Mouse (Mus musculus) E14TG2a.4 (cell line): ENCODE measurements around the gene Spred2.
"Not testable (repeated sequence)": the region's sequence is repeated elsewhere in the genome, so short reads cannot be mapped to it uniquely, and the experiment has no call there.

Source experiments
- H3K27me3 ChIP-seq: 2 replicates; pipeline ENCODE4 v1.6.1; 2014; ENCODE audit warnings: low read length, control low read depth; ENCODE audit not compliant: insufficient read depth
- H3K36me3 ChIP-seq: 2 replicates; pipeline ENCODE4 v1.6.1; 2014; ENCODE audit warnings: low read length, control low read depth; ENCODE audit not compliant: insufficient read depth
- H3K4me1 ChIP-seq: replicated peaks from 2 replicates; pipeline ENCODE4 v1.6.1; 2014; ENCODE audit warnings: low read depth, low read length, control low read depth
- H3K4me3 ChIP-seq: replicated peaks from 2 replicates; pipeline ENCODE4 v1.5.1; 2014; ENCODE audit warnings: mild to moderate bottlenecking, low read length
- H3K9me3 ChIP-seq: 2 replicates; pipeline ENCODE4 v1.6.1; 2014; ENCODE audit warnings: low read length, control low read depth
- CTCF ChIP-seq: conservative IDR thresholded peaks from 2 replicates; pipeline ENCODE4 v1.5.1; 2014; ENCODE audit warnings: low read length
- NANOG ChIP-seq: IDR thresholded peaks from 2 replicates; pipeline ENCODE4 v1.6.1; 2014; ENCODE audit warnings: borderline replicate concordance, low read length, mixed read lengths
- POU5F1 ChIP-seq: IDR thresholded peaks from 2 replicates; pipeline ENCODE4 v1.6.1; 2014; ENCODE audit warnings: low read length, borderline replicate concordance

The Spred2 gene

GRCm38 (mm10) chr11:20045586-20045985 is 121.4 kb downstream of the Spred2 start:
- H3K4me1 ChIP-seq = peaks cover 36% of the 10 kb centered on the region
- TF ChIP-seq NANOG (no peak), CTCF (peak; percentile 41)
- H3K4me3 ChIP-seq = no peak overlapping the region
- no peaks in the 10 kb centered on the region for H3K27me3 ChIP-seq
- no peaks in the 10 kb centered on the region for H3K36me3 ChIP-seq
- no peaks in the 10 kb centered on the region for H3K9me3 ChIP-seq

- Histone ChIP-seq H3K4me3 (peak overlapping the region; percentile 13; the same call in 1 of the 2 replicates), H3K4me1 (peaks cover 37% of the 10 kb centered on the region), H3K36me3 (peaks cover 13% of the 10 kb centered on the region; the same call in 1 of the 2 replicates), H3K27me3 (no peaks in the 10 kb centered on the region), H3K9me3 (no peaks in the 10 kb centered on the region)
- no peak for TF ChIP-seq CTCF
Observed at GRCm38 (mm10) chr11:20052814-20053536, 128.8 kb downstream of the Spred2 start.

GRCm38 (mm10) chr11:20053951-20054350 is 129.8 kb downstream of the Spred2 start:
- peaks cover 21% of the 10 kb centered on the region for H3K36me3 ChIP-seq
- H3K4me1 ChIP-seq = peaks cover 45% of the 10 kb centered on the region
- TF ChIP-seq NANOG (no peak), POU5F1 (no peak), CTCF (no peak)
- no peaks in the 10 kb centered on the region for H3K9me3 ChIP-seq
- no peak overlapping the region for H3K4me3 ChIP-seq
- no peaks in the 10 kb centered on the region for H3K27me3 ChIP-seq

- peaks cover 52% of the 10 kb centered on the region for H3K4me1 ChIP-seq
- peaks cover 28% of the 10 kb centered on the region for H3K36me3 ChIP-seq
- H3K4me3 ChIP-seq = no peak overlapping the region
- TF ChIP-seq NANOG = no peak
- no peak for TF ChIP-seq CTCF
- no peak for TF ChIP-seq POU5F1
- H3K9me3 ChIP-seq = no peaks in the 10 kb centered on the region
- no peaks in the 10 kb centered on the region for H3K27me3 ChIP-seq
Observed at GRCm38 (mm10) chr11:20054617-20055016, 130.4 kb downstream of the Spred2 start.

GRCm38 (mm10) chr11:20056168-20056567 is 132.0 kb downstream of the Spred2 start:
- TF ChIP-seq NANOG = no peak
- peak; percentile 27 for TF ChIP-seq CTCF
- TF ChIP-seq POU5F1 = no peak
- H3K9me3 ChIP-seq = no peaks in the 10 kb centered on the region
- H3K4me3 ChIP-seq = no peak overlapping the region
- H3K36me3 ChIP-seq = peaks cover 42% of the 10 kb centered on the region
- H3K27me3 ChIP-seq = no peaks in the 10 kb centered on the region
- H3K4me1 ChIP-seq = peaks cover 67% of the 10 kb centered on the region

GRCm38 (mm10) chr11:20057429-20057828 is 133.3 kb downstream of the Spred2 start:
- H3K4me1 ChIP-seq = peaks cover 69% of the 10 kb centered on the region
- H3K4me3 ChIP-seq = no peak overlapping the region
- H3K27me3 ChIP-seq = no peaks in the 10 kb centered on the region
- H3K9me3 ChIP-seq = no peaks in the 10 kb centered on the region
- peaks cover 47% of the 10 kb centered on the region for H3K36me3 ChIP-seq
- TF ChIP-seq NANOG (no peak), POU5F1 (no peak), CTCF (no peak)

- TF ChIP-seq NANOG (0 out of 2 replicates have a peak, but pooled peaks have one; percentile 7), CTCF (no peak), POU5F1 (peak; percentile 44; the same call in 1 of the 2 replicates)
- H3K36me3 ChIP-seq = peaks cover 54% of the 10 kb centered on the region
- no peaks in the 10 kb centered on the region for H3K27me3 ChIP-seq
- peaks cover 71% of the 10 kb centered on the region for H3K4me1 ChIP-seq
- no peaks in the 10 kb centered on the region for H3K9me3 ChIP-seq
- H3K4me3 ChIP-seq = peak overlapping the region; percentile 68
Observed at GRCm38 (mm10) chr11:20059736-20060135, 135.6 kb downstream of the Spred2 start.

GRCm38 (mm10) chr11:20062801-20063200 is 138.6 kb downstream of the Spred2 start:
- H3K27me3 ChIP-seq, H3K9me3 ChIP-seq: not testable (repeated sequence)
- peak; percentile 27; the same call in 1 of the 2 replicates for TF ChIP-seq NANOG

GRCm38 (mm10) chr11:20064086-20064485 is 139.9 kb downstream of the Spred2 start:
- Histone ChIP-seq H3K4me1 (peaks cover 85% of the 10 kb centered on the region), H3K36me3 (peaks cover 69% of the 10 kb centered on the region), H3K4me3 (peak overlapping the region; percentile 30; the same call in 1 of the 2 replicates)
- H3K9me3 ChIP-seq, H3K27me3 ChIP-seq: not testable (repeated sequence)

More at GRCm38 (mm10) chr11:20062801-20063200, 138.6 kb downstream of the Spred2 start:
- H3K4me3 ChIP-seq = not testable (repeated sequence)
- H3K4me1 ChIP-seq = peaks cover 86% of the 10 kb centered on the region
- peaks cover 69% of the 10 kb centered on the region for H3K36me3 ChIP-seq
